Mouse (Mus musculus) gastrocnemius, postnatal 36 days (tissue): ENCODE data around the gene Kcnj10. TPM values are rescaled to one million over a fixed set of nuclear protein-coding genes. Genes with fewer than 3 reads are reported as not detected.

ENCODE experiments used
- DNase-seq, 2 experiments: peaks; one replicate each; pipeline ENCODE4 v3.0.0; 2022
- intact Hi-C: fragments of 180-260 bp; cut with DNase I; formaldehyde crosslinking; loops from one replicate; pipeline ENCODE4 v1.15.1; 2025
- total RNA-seq, 2 experiments: library from RNA; stranded (reverse); gene quantifications; 2 replicates each; pipeline ENCODE4 v1.2.3; 2021

Kcnj10 gene
- total RNA-seq, 2 experiments from 2014 or later = not detected

DNA sequence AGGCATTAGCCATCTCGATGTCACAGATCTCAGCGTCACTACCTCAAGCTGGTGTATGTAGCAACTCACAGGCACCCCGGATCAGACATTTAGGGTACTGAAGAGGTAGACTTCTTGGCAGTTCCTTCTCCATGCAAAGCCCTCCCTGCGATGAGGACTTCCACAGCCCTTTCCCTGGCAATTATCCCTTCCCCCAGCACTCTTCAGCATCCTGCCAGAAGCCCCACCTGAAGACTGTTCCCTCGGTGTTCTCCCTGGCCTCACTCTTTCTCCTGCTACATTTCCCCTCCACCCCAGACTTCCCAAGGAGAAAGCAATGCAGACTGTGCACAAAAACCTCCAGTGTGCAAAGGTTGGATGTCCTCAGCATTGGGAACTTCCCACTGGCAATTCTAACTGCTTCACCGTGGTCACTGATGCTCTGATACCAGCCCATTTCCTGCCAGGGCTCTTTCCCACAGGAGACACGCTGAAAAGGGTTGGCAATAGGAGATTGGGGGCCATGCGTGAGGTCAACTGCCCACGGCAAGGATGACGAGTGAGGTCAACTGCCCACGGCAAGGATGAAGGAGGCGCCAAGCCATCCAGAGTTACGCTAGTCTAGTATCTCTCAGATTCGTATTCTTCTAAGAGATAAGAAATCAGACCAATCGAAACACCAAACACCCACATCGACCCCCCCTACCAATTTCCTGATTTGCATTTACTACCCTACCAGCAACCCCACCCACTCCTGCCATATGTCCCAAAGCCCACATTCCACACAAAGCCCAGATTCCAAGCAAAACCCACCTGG is 13.6 kb upstream of the Kcnj10 start:
- intact Hi-C loops = loop anchor here (2.0 kb wide), 1 partner anchor 27 kb away; no protein-coding TSS in a partner anchor

DNA sequence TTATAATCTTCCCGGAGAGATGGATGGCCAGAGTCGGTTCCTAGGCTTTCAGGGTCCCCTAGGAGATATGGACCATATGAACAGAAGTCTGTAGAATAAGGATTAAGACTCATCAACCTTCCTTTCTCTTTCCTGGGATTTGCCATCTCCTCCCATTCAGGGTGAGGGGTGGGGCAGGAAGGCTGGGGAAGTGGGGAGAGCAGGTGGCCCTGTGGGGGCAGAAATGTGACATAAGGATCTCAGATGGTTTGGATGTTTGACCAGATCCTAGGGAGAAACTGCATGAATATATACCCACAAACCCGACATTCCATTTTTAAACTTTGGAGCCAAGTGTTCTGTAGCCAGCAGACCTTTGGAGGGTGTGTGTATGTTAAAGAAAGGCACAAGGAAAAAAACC is 13.0 kb upstream of the Kcnj10 start:
- DNase-seq = no peak
- intact Hi-C loops = no loop called here

More for the DNA sequence above, 13.6 kb upstream of the Kcnj10 start:
- no peak for DNase-seq

DNA sequence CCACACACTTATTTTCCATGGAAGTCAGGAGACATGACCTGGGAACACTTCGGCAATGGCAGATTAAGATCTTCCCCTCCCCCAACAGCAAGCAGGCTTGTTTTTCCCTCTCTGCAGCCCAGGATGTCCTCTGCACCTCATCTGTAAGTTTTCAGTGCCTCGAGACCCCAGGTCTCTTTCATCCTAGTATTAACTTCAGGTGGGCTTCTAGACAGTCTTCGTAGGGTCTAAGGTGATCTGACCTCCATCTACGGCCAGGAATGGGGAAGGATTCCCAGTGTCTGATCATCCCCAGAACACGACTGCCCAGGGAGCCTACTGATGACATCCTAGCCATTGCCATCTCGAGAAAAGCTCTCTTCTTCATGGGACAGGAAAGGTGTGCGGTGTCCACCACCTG is 12.5 kb upstream of the Kcnj10 start:
- DNase-seq = no peak
- intact Hi-C loops = no loop called here

DNA sequence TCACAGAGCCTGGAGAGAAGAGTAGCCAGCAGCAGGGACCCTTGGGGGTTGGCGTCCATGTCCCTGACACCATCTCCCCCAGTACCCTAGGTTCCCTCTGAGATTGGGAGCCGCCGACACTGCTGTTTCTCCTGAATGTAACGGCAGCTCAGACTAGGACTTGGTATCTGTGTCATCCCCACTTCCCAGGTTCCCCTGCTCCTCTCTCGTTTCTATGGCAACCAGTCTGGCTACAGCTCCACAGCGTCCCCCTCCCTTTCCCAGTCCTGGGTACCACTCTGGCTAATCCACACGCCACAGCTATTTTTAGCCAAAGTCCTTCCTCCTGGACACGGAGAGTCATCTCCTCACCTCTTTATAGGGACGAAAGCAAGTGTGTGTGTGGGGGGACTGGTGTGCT is 11.9 kb upstream of the Kcnj10 start, which contains the start of gene Kcnj9:
Gene Kcnj9 (minus strand): TSS at position 188 of the 400 bp plus-strand sequence.
- intact Hi-C loops = no loop called here
- DNase-seq = no peak

DNA sequence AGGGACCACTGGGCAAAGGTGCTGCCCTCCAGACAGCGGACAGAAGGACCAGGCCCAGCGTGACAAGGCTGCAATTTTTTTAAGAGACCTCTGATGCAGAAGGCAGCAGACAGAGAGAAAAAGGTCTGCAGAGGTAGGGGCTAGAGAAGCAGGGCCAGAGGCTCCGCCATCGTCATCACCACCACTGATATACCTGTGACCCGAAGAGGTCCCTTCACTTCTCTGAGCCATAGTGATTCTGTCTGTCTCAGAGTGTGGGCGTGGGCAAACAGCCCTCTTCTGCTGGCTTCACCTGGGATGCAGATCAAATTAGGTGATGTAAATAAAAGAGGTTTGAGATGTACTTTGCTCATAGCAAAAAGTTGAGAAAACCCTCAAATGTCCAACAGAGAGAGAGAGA is 11.4 kb upstream of the Kcnj10 start:
- no peak for DNase-seq
- intact Hi-C loops = no loop called here

GRCm38 (mm10) chr1:172331422-172331947 is 9.5 kb upstream of the Kcnj10 start:
- intact Hi-C loops = no loop called here
- no peak for DNase-seq

- intact Hi-C loops = no loop called here
- no peak for DNase-seq
Observed at GRCm38 (mm10) chr1:172332925-172333324, 8.1 kb upstream of the Kcnj10 start.

GRCm38 (mm10) chr1:172333512-172333911 is 7.5 kb upstream of the Kcnj10 start:
- intact Hi-C loops = no loop called here
- DNase-seq = no peak

DNA sequence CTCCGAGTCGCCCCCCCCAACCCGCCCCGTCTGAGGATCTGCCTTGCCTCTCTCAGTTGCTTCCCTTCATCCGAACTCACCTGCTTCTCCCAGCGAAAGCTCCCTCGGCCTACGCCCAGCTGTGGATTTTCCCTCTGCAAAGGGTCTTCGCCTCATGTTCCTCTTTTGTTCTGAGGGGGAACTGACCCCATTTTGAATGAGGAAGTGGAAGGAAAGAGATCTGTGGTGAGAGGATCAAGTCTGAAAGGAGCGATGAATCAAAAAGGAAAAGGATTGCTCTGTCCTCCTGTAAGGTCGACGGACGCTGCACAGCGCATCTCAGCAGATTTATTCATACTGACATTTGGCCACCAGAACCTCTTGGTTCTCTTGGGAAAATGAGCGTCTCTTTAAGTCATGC is 5.2 kb upstream of the Kcnj10 start:
- intact Hi-C loops = no loop called here
- no peak for DNase-seq

GRCm38 (mm10) chr1:172337411-172338185 is 3.4 kb upstream of the Kcnj10 start:
- DNase-seq = no peak
- intact Hi-C loops = no loop called here

DNA sequence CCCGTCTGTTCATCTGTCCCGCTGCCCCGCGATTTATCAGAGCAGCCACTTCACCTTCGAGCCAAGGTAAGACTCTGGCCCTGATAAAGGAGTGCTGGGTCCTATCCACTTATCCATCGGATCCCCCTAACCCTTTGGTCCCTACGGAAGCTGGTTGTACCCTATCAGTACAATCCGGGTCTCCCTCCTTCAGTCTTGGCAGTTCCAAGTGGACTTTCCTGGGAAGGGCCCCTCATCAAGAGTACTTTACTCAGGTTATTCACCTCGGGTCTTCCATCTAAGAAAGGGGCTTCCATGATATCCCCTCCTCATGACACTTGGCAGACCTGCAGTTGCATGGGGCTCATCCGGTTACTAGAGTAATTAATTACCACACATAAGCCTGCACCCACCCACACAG is 376 bp downstream of the Kcnj10 start:
- DNase-seq = no peak
- intact Hi-C loops = no loop called here

DNA sequence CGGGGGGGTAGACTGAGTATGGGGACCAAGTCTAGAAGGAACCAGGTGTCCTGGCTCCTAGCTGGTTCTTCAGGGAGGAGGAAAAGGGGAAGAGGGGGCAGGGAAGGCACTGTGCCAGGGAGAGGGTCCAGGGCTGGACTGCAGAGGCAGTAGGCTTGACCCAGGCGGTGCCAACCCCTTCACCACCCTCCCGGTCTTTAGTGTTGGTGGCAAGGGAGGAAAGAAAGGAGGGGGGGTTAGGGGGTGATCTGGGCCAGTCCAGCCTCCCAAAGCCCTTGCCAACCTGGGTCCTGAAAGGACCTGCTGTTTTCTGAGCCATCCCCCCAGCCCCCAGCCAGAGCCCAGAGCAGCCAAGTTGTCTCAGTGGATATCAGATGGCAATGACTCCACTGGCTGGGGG is 1.7 kb downstream of the Kcnj10 start:
- intact Hi-C loops = no loop called here

DNA sequence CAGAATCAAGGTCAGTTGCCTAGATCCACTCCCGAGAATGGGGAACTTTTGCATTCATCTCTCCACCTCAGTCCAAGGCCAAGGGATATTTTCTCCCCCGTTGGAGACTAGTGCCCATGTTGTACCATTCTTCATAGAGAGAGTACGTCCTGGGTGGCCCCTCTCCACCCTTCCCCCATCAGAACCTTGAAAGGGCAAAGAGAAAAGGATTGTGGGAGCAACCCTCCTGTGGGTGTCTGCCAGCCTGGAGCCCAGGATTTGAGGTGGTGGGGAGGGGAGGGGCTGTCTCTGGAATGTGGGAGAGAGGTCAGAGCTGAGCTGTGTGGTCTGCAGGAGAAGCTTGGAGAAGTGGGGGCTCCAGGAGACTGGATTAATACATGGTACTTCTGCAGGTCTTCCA is 2.9 kb downstream of the Kcnj10 start:
- intact Hi-C loops = no loop called here
- no peak for DNase-seq

More for the DNA sequence above, 1.7 kb downstream of the Kcnj10 start:
- no peak for DNase-seq

DNA sequence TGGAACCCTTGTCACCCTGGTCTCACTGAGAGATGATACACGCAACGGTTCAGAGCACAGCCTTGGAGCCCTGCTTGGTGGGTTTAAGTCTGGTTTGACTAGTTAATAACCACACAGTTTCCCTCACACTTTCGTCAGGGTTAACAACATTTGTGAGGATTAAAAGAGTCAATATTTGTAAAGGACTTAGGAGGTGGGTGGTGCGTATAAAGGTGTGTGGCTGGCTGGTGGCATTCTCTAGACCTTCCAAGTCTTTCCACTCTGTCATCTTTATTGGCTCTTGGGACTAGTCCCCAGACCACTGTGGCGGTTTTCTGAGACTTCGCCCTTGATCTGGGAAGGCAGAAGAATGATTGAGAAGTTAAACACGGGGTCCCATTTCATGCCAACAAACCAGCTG is 3.8 kb downstream of the Kcnj10 start:
- intact Hi-C loops = no loop called here

DNA sequence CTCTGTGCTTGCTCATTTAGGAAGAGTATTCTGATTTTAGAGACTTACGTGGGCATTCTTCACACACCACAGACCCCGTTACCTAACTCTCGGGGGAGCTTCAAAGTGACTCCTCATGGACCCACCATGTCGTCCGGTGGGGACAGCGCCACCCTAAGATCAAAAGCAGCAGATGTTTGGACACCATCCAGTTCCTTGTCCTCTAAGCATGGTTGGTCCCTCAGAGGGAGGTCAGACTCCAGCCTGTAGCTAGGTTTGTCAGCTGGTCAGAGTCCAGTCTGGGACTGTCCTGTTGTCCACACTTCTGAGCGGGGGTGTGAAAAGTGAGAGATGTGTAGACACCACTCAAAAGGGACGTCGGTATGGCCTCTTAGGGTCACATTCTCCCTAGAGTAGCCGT is 5.7 kb downstream of the Kcnj10 start:
- DNase-seq = no peak
- intact Hi-C loops = no loop called here

More for the DNA sequence above, 3.8 kb downstream of the Kcnj10 start:
- DNase-seq = no peak

DNA sequence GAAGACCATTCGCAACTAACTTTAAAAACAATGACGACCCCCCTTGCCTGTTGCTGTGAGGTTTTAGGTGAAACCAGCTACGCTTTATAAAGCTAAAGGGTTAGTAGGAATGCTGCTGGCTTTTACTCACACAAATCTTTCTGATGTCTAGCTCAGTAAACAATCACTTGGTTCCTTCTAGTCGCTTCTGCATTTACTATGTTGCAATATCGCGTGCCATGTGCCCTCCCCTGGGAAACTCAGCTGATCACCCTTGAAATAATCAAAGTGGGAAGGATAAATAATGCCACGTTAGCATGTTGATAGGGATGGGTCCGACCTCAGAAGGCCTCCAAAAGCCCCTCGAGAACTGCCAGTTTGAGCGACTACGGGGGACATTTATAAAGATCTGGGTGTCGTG is 6.4 kb downstream of the Kcnj10 start:
- DNase-seq = no peak
- intact Hi-C loops = no loop called here

- intact Hi-C loops = no loop called here
- no peak for DNase-seq
Observed at GRCm38 (mm10) chr1:172349504-172349903, 8.5 kb downstream of the Kcnj10 start.

DNA sequence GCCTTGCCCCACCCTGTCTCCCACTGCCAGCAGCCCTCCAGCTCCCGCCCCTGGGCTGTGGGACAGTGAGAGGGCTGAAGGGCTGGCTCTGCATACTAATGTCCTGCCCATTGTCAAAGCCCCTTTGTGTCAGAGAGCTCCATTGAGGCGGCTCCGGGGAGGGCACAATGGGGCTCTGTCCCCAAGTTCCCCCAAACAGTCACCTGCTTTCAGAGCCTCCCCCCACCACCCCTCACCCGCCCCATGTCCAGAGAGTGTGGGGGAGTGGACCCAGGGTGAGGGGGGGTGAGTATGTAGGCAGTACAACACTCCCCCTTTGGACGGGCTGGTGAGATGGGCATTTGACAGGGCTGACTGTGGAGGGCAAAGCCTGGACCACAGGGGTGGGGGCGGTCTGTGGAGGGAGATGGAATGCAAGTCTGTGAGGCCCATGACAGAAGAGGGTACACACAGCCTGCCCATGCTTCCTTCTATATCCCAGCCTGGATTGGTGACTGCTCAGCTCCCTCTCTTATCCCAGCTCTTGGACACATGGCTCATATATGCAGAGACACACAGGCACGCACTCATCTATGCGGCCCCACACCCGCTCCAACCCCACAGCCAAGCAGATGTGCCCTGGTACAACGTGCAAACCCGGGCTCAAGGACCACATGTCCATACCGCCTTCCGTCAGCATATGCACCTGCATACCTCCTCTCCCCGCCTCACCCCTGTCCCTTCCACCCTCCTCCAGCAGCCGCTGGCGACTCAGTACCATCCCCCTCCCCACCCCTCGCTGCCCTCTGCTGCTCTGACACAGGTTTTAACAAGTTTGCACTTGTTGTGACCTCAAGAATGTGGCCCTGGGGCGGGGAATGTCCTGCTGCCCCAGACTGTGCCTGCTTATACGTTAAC is 9.2 kb downstream of the Kcnj10 start:
- no peak for DNase-seq

GRCm38 (mm10) chr1:172352001-172352400 is 11.0 kb downstream of the Kcnj10 start:
- intact Hi-C loops = no loop called here

More for the DNA sequence above, 9.2 kb downstream of the Kcnj10 start:
- intact Hi-C loops = no loop called here

DNA sequence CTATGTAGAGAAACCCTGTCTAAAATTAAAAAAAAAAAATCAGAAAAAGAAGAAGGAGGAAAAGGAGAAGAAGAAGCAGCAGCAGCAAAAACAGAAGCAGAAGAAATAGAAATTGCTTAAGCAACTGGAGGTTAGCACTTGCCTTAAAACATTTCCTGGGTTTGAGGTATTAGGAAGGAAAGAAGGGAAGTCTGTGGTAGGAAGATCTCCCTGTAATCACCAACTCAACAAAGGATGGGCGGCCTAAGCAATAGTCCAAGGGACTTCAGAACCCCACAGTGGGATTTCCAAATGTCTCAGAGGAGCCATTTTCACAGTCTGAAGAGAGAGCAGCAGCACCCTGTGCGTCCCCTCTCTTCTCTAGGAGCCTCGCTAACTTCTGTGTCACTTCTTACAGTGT is 11.4 kb downstream of the Kcnj10 start:
- DNase-seq = no peak
- intact Hi-C loops = no loop called here

More at GRCm38 (mm10) chr1:172352001-172352400, 11.0 kb downstream of the Kcnj10 start:
- DNase-seq = no peak
